Mouse (Mus musculus) thymus, adult 2 months (tissue): ENCODE results near the gene Syt1. TPM values are rescaled to one million over a fixed set of nuclear protein-coding genes. Genes with fewer than 3 reads are reported as not detected.

ENCODE experiments used
- DNase-seq: peaks from one replicate; pipeline ENCODE4 v3.0.0; 2021
- H3K27ac ChIP-seq: fragments of 200-500 bp; 2 replicates; pipeline ENCODE4 v1.5.1; 2012; ENCODE audit warnings: low read length, control low read depth; ENCODE audit not compliant: control insufficient read depth, insufficient read depth
- H3K27me3 ChIP-seq: fragments of 200-500 bp; 2 replicates; pipeline ENCODE4 v1.6.1; 2012; ENCODE audit warnings: mild to moderate bottlenecking, low read length, moderate library complexity, mixed read lengths; ENCODE audit not compliant: control insufficient read depth, insufficient read depth
- H3K36me3 ChIP-seq: fragments of 200-500 bp; 2 replicates; pipeline ENCODE4 v1.6.1; 2012; ENCODE audit warnings: mild to moderate bottlenecking, low read length, moderate library complexity; ENCODE audit not compliant: control insufficient read depth, insufficient read depth
- H3K4me1 ChIP-seq: fragments of 200-500 bp; replicated peaks from 2 replicates; pipeline ENCODE4 v1.6.1; 2012; ENCODE audit warnings: low read length; ENCODE audit not compliant: control insufficient read depth, insufficient read depth
- H3K4me3 ChIP-seq: fragments of 200-500 bp; 2 replicates; pipeline ENCODE4 v1.5.1; 2012; ENCODE audit warnings: mild to moderate bottlenecking, low read length, control low read depth, moderate library complexity; ENCODE audit not compliant: control insufficient read depth, insufficient read depth
- CTCF ChIP-seq: fragments of 200-500 bp; IDR thresholded peaks from 2 replicates; pipeline ENCODE4 v1.5.1; 2012; ENCODE audit warnings: mild to moderate bottlenecking, control low read depth, low read length, moderate library complexity, borderline replicate concordance; ENCODE audit not compliant: control insufficient read depth, poor library complexity, insufficient read depth; ENCODE audit errors: extremely low read depth
- POLR2A ChIP-seq: fragments of 200-500 bp; IDR thresholded peaks from 2 replicates; pipeline ENCODE4 v1.6.1; 2012; ENCODE audit warnings: mild to moderate bottlenecking, low read length, control low read depth, moderate library complexity; ENCODE audit not compliant: control insufficient read depth, poor library complexity, insufficient read depth; ENCODE audit errors: extremely low read depth
- WGBS: fragments of 180-500 bp; shearing (Covaris S2); methylation state at CpG from one replicate; pipeline ENCODE4 v1.1.7; 2018; 5-methylcytosine and 5-hydroxymethylcytosine counted together
- polyA plus RNA-seq: library from polyadenylated mRNA; depleted of rRNA; stranded (reverse); fragments of >200 nt; gene quantifications from 2 replicates; pipeline ENCODE4 v1.2.3, GENCODE M21; 2012

Syt1 gene
- polyA plus RNA-seq, 1 experiment: 2.0 TPM

DNA sequence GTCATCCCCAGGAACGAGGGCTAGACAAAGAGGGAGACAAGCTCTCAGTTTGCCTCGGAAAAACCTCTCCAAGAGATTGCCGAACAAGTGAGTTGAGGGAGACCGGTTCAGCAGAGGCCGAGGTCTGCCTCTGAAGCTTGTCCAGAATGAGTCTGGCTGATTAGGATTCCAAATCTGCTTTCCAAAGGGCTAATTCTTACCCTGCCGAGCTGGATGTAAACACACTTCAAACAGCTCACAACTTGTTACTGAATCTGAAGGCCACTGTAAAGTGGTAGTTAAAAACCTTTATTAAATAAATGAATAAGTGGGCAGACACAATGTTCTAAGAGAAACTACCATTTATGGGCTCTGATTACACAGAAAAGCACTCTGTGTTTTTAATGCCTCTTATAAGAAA lies 491.6 kb downstream of the Syt1 start:
- 66% methylated on average over 6 of the region's 6 CpGs for WGBS
- no peak for DNase-seq
- H3K27me3 ChIP-seq: no peaks in the 10 kb centered on the region

DNA sequence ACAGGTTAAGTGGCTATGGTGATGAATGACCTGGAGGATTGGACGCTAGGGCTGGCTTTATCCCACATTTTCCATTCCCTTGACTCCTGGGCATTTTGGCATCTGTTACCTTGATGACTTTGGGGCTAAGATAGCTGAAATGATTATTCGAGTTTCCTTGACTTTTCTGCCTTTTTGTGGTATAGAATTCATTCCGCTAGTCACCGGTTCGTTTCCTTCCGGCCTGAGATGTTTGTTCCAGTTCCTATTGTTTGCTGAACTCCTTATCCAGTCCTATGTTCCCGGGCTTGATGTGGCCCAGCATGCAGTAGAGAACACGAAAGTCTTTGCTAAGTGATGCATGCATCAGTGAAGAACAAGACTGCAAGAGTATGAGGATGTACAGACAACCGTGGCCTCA lies 493.7 kb downstream of the Syt1 start:
- TF ChIP-seq CTCF: no peak
- no peak for TF ChIP-seq POLR2A
- DNase-seq: no peak
- H3K36me3 ChIP-seq: no peaks in the 10 kb centered on the region
- H3K27ac ChIP-seq: no peak overlapping the region
- H3K4me3 ChIP-seq: no peak overlapping the region
- no peaks in the 10 kb centered on the region for H3K27me3 ChIP-seq
- 73% methylated on average over 9 of the region's 9 CpGs for WGBS
- no peaks in the 10 kb centered on the region for H3K4me1 ChIP-seq

More for the DNA sequence above, 491.6 kb downstream of the Syt1 start:
- Histone ChIP-seq H3K4me1 (no peaks in the 10 kb centered on the region), H3K36me3 (no peaks in the 10 kb centered on the region), H3K4me3 (no peak overlapping the region), H3K27ac (no peak overlapping the region)
- TF ChIP-seq CTCF (no peak), POLR2A (no peak)

DNA sequence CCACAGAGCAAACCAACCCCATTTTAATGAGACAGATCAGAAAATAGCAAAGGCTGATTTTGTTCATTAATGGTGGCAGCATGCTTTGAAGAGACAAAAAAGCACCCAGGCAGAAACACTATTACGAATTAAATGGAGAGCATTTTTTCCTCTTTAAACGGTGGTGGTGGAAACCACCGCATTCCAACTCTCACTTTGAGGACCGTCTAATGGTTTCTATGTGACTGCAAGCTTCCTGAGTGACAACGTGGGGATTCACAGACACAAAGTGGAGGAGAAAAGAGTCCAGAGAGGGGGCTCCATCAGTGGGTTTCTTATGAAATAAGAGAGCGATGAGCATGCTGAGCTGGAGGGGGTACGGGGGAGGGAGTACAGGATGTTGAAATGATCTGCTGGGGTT lies 496.1 kb downstream of the Syt1 start:
- no peak overlapping the region for H3K27ac ChIP-seq
- 77% methylated on average over 7 of the region's 7 CpGs for WGBS
- no peak for TF ChIP-seq POLR2A

DNA sequence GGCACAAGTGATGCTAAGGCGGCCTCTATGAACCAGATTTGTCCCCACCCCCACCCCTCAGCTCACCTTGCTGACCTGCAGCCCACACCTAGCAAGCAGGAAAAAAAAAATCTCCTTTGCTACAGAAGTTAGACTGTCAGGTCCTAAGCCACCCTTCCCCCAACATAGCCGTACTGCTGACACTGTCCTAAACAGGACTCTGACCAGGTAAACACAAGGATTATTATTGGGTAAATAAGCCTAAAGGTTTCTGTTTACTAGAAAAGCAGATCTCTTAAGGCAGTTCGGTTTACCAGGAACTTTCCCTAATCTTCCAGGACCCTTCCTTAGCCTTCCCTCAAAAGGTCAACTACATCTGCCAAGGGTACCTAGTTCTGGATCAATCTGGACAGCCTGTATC lies 501.2 kb downstream of the Syt1 start:
- no peak overlapping the region for H3K4me3 ChIP-seq
- TF ChIP-seq POLR2A (no peak), CTCF (no peak)
- WGBS: 92% methylated on average over 3 of the region's 3 CpGs

More for the DNA sequence above, 496.1 kb downstream of the Syt1 start:
- H3K36me3 ChIP-seq: no peaks in the 10 kb centered on the region
- H3K27me3 ChIP-seq: no peaks in the 10 kb centered on the region
- H3K4me1 ChIP-seq: no peaks in the 10 kb centered on the region
- H3K4me3 ChIP-seq: no peak overlapping the region
- no peak for DNase-seq

DNA sequence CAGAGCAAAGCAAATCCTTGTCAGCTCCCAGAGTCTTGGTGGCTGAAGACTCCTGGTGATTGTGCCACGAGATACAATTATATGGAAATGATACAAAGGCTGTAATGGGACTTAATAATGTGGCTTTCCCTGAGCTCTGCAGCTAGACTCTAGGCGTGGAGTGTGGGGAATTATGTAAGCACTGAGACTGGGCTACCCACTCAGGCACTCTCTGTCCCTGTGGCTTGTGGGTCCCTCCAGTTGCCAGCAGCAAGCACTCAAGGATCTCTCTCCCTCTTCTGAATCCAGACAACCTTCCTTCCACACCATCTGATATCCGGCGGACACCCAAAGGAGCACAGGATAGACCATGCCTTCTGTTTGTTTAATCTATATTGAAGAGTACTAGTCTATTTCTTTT lies 503.9 kb downstream of the Syt1 start:
- H3K27me3 ChIP-seq: no peaks in the 10 kb centered on the region
- TF ChIP-seq POLR2A (no peak), CTCF (no peak)
- H3K27ac ChIP-seq: no peak overlapping the region
- 88% methylated on average over 4 of the region's 4 CpGs for WGBS
- DNase-seq: no peak
- H3K36me3 ChIP-seq: no peaks in the 10 kb centered on the region
- no peak overlapping the region for H3K4me3 ChIP-seq
- H3K4me1 ChIP-seq: no peaks in the 10 kb centered on the region

More for the DNA sequence above, 501.2 kb downstream of the Syt1 start:
- H3K36me3 ChIP-seq: no peaks in the 10 kb centered on the region
- no peak for DNase-seq
- H3K27ac ChIP-seq: no peak overlapping the region
- H3K27me3 ChIP-seq: no peaks in the 10 kb centered on the region
- no peaks in the 10 kb centered on the region for H3K4me1 ChIP-seq

DNA sequence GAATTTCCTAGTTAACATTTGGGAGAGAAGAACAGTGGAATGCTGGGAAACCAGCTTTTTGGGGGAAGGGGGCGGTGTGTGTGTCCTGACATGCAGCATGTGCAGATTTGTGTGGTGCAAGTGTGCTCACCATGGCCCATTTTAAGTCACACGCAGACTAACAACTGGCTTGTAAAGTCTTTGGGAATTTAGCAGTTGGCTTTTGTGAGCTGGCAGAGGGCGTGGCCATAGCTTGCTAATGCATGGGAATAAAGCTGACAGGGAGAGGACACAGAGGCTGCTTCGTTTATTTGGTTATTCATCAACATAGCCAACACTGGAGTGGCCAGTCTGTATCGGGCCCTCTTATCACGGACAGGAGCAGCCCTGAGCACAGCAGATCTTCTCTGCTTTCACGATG lies 505.9 kb downstream of the Syt1 start:
- Histone ChIP-seq H3K27ac (no peak overlapping the region), H3K4me1 (no peaks in the 10 kb centered on the region), H3K36me3 (no peaks in the 10 kb centered on the region), H3K27me3 (no peaks in the 10 kb centered on the region), H3K4me3 (no peak overlapping the region)
- WGBS: 81% methylated on average over 7 of the region's 7 CpGs
- TF ChIP-seq CTCF (no peak), POLR2A (no peak)
- DNase-seq: no peak

DNA sequence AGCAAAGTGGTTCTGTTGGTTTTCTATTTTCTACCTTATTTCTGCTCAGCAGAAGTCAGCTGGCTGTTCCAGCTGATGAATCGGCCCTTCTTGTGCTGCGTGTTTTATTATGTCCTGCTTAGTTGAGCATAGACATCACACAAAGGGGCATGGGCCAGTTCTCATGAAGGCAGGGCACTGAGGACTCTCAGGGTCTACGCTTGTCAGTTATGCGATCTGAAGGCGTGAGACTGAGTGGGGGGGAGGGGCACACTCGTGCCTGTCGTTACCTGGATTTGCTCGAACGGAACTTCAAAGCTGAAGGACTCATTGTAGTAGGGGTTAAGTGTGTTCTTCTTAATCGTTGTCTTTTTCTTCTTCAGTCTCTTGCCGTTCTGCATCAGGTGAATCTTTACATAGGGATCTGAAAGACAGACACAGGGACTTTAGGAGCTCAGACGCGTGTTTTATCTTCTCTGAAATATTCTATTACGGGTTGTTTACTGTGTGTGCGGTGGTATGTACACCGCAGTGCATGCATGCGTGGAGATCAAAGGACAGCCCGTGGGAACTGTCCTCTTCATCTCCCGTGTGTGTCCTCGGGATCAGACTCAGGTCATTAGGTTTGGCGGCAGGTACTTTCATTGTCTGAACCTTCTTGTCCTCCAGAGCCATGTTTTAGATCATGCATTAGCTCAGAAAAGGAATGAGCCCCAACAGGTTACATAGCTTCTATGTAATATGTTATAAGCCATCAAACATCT lies 506.5 kb downstream of the Syt1 start:
- no peaks in the 10 kb centered on the region for H3K27me3 ChIP-seq
- H3K4me1 ChIP-seq: no peaks in the 10 kb centered on the region
- no peak for DNase-seq
- H3K36me3 ChIP-seq: no peaks in the 10 kb centered on the region
- WGBS: 89% methylated on average over 21 of the region's 21 CpGs
- H3K4me3 ChIP-seq: no peak overlapping the region
- H3K27ac ChIP-seq: no peak overlapping the region
- no peak for TF ChIP-seq POLR2A
- TF ChIP-seq CTCF: no peak
